Mouse (Mus musculus): ENCODE results near the gene Dio1. TPM values are rescaled to one million over a fixed set of nuclear protein-coding genes. Genes with fewer than 3 reads are reported as not detected.

Dio1 gene
- total RNA-seq, 1 experiment: not detected

DNA sequence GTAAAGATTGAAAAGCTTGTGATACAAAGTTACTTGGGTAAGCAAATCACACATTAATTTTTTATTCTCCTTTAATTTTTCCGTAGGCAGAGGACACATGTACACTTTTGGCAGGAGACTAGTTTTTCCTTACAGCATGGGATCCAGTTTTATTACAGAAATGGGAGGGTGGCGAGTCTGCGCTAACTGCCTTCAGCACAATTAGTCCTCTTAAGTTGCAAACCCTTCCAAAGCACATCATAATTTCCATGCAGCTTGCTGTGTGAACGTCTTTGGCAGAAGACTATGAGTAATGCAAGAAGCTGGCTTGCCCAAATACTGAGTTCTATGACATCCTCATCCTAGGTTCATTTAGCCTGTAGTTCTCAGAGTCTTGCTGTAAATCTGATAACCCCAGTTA is 33.3 kb downstream of the Dio1 start:
- no peak for DNase-seq (ENCODE audit: low read depth, low spot score)
- in situ Hi-C loops (cut with MboI; ENCODE audit: low sequenced_read_pairs in 2 of 2, unreplicated experiment in 2 of 2): no loop called here
- Histone ChIP-seq H3K36me3 (ENCODE audit: control insufficient read depth, insufficient read depth, low read length, poor library complexity, severe bottlenecking) (no peaks in the 10 kb centered on the region), H3K27ac (ENCODE audit: insufficient read depth, low read depth, low read length, poor library complexity, severe bottlenecking) (no peak overlapping the region), H3K4me3 (ENCODE audit: insufficient read depth in 1 of 2, low read depth in 1 of 2, low read length in 2 of 2, poor library complexity in 1 of 2, severe bottlenecking in 1 of 2) (no peak overlapping the region), H3K9ac (ENCODE audit: insufficient read depth, low read depth, low read length, poor library complexity, severe bottlenecking) (no peak overlapping the region), H3K9me3 (ENCODE audit: control insufficient read depth, insufficient read depth, low read depth, low read length) (no peaks in the 10 kb centered on the region), H3K4me1 (ENCODE audit: control insufficient read depth in 2 of 2, insufficient read depth in 2 of 2, low read length in 2 of 2, poor library complexity in 1 of 2) (no peaks in the 10 kb centered on the region; a peak in 1 of 4 replicates)
- no peak for TF ChIP-seq CHD2 (IDR thresholded peaks at IDR 0.05; ENCODE audit: low read depth, low read length)

DNA sequence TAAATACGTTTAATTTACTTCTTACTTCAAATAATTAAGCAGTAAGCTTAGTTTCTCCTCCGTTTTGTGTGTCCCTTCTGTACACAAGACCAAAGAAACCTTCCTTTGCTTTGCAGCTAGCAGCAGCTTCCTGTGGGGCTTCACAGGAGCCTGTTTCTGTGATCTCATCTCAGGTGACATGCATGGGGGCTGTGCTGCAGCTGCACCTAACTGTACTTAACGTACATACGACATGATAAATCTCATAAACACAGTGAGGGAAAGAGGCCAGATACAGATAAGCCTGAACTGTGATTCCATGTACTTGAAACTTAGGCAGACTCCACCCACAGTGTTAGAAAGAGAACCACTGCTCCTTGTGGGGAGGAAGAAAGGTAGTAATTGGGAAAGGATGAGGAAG is 47.0 kb downstream of the Dio1 start:
- H3K4me1 ChIP-seq (ENCODE audit: control insufficient read depth in 2 of 2, insufficient read depth in 2 of 2, low read length in 2 of 2, poor library complexity in 1 of 2): no peaks in the 10 kb centered on the region
- H3K9ac ChIP-seq (ENCODE audit: insufficient read depth, low read depth, low read length, poor library complexity, severe bottlenecking): no peak overlapping the region
- TF ChIP-seq ZC3H11A (IDR thresholded peaks at IDR 0.05; ENCODE audit: borderline replicate concordance, low read depth, low read length) (no peak), ZNF384 (IDR thresholded peaks at IDR 0.05; ENCODE audit: low read depth, low read length) (no peak), MAFK (IDR thresholded peaks at IDR 0.05; ENCODE audit: insufficient read depth, low read depth, low read length) (no peak)
- H3K4me3 ChIP-seq (ENCODE audit: insufficient read depth in 1 of 2, low read depth in 1 of 2, low read length in 2 of 2, poor library complexity in 1 of 2, severe bottlenecking in 1 of 2): no peak overlapping the region
- no peak overlapping the region for H3K27ac ChIP-seq (ENCODE audit: insufficient read depth, low read depth, low read length, poor library complexity, severe bottlenecking)
- in situ Hi-C loops (cut with MboI; ENCODE audit: low sequenced_read_pairs in 2 of 2, unreplicated experiment in 2 of 2): no loop called here
- no peaks in the 10 kb centered on the region for H3K9me3 ChIP-seq (ENCODE audit: control insufficient read depth, insufficient read depth, low read depth, low read length)
- DNase-seq (ENCODE audit: low read depth, low spot score): no peak
- H3K36me3 ChIP-seq (ENCODE audit: control insufficient read depth, insufficient read depth, low read length, poor library complexity, severe bottlenecking): no peaks in the 10 kb centered on the region

DNA sequence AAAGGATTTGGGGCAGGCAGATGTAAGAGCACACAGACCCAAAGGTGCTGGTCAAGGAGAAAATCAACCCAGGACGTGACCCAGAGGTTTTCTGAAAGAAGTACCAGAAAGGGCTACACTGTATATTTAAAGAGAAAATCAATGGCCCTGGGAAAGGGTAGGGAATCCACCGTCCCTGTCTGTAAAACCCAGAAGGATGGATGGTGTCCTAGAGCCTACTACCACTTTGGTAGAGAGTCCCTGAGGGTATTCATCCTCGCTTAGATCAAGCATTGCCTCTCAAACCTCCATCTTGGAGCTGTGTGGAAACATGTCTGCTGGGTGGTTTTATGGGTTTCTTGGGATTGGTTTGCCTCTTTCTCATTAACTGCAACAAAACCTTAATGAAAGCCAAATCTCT is 52.6 kb downstream of the Dio1 start:
- H3K36me3 ChIP-seq (ENCODE audit: control insufficient read depth, insufficient read depth, low read length, poor library complexity, severe bottlenecking): no peaks in the 10 kb centered on the region
- in situ Hi-C loops (cut with MboI; ENCODE audit: low sequenced_read_pairs in 2 of 2, unreplicated experiment in 2 of 2): no loop called here
- no peak overlapping the region for H3K27ac ChIP-seq (ENCODE audit: insufficient read depth, low read depth, low read length, poor library complexity, severe bottlenecking)
- TF ChIP-seq HCFC1 (IDR thresholded peaks at IDR 0.05; ENCODE audit: borderline replicate concordance, insufficient read depth, low read length): no peak
- no peak for TF ChIP-seq MAFK (IDR thresholded peaks at IDR 0.05; ENCODE audit: insufficient read depth, low read depth, low read length)
- TF ChIP-seq ZC3H11A (IDR thresholded peaks at IDR 0.05; ENCODE audit: borderline replicate concordance, low read depth, low read length): no peak
- H3K4me3 ChIP-seq (ENCODE audit: insufficient read depth in 1 of 2, low read depth in 1 of 2, low read length in 2 of 2, poor library complexity in 1 of 2, severe bottlenecking in 1 of 2): peak overlapping the region; percentile 96; a peak in 3 of 4 replicates
- H3K9ac ChIP-seq (ENCODE audit: insufficient read depth, low read depth, low read length, poor library complexity, severe bottlenecking): peak overlapping the region; percentile 15; the same call in 1 of the 2 replicates
- H3K4me1 ChIP-seq (ENCODE audit: control insufficient read depth in 2 of 2, insufficient read depth in 2 of 2, low read length in 2 of 2, poor library complexity in 1 of 2): 0 out of 4 replicates have a peak, but pooled peaks cover 0 to 3% of the 10 kb centered on the region in 2 experiments
- no peak for DNase-seq (ENCODE audit: low read depth, low spot score)
- H3K9me3 ChIP-seq (ENCODE audit: control insufficient read depth, insufficient read depth, low read depth, low read length): no peaks in the 10 kb centered on the region

DNA sequence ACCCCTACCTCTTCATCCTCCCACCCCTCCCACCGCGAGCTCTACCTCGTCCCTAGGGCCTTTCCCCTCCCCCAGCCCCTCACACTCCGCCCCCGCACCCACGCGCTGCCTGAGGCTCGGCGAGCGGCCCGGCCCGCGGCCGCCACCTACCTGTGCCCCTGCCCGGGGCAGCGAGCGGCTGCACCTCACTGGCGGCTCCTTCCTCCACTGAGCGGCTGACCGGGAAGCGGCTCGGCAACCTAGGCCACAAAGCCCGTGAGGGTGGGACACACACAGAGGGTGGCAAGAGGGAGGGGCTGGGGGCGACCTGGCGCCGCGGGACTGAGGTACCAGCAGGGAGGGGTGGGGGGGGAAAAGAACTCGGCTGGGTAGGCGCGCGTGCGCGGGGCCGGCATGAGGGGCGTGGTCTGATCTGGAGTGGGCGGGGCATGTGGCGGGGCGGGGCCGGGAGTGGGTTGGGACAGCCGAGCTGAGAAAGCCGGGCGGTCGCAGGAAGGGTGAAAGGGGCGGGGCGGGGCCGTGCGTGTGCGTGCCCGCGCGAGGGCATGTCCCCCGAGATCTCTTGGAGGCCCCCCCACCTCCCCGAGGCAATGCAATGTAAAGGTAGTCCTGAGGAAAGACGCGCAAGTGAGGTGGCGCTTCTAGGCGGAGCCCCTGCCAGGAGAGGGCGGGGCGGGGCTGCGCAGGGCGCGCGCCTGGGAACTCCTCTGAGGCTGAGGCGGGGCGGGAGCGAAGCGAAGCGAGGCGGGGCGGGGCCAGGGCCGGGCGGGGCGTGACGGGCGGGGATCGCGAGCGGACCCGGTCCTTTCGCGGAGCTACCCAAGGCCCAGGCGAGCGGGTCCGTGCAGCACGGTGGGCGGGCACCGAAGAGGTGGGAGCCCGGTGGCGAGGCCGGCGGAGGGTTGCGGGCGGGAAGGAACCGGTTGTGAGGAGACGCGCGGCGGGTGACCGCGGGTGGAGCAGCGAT is 53.6 kb downstream of the Dio1 start, which contains the start of the genes Lrrc42 and Hspb11:
TSS of gene Lrrc42 (minus strand) at position 408 of the 967 bp plus-strand sequence.
TSS of gene Hspb11 (plus strand) at position 469 of the 967 bp plus-strand sequence.
- DNase-seq (ENCODE audit: low read depth, low spot score): peak; percentile 83
- Histone ChIP-seq H3K36me3 (ENCODE audit: control insufficient read depth, insufficient read depth, low read length, poor library complexity, severe bottlenecking) (no peaks in the 10 kb centered on the region), H3K27ac (ENCODE audit: insufficient read depth, low read depth, low read length, poor library complexity, severe bottlenecking) (peak within 1 kb of the TSS; percentile 75), H3K9ac (ENCODE audit: insufficient read depth, low read depth, low read length, poor library complexity, severe bottlenecking) (peak within 1 kb of the TSS; percentile 95), H3K9me3 (ENCODE audit: control insufficient read depth, insufficient read depth, low read depth, low read length) (no peaks in the 10 kb centered on the region), H3K4me1 (ENCODE audit: control insufficient read depth in 2 of 2, insufficient read depth in 2 of 2, low read length in 2 of 2, poor library complexity in 1 of 2) (0 out of 4 replicates have a peak, but pooled peaks cover 0 to 3% of the 10 kb centered on the region in 2 experiments), H3K4me3 (ENCODE audit: insufficient read depth in 1 of 2, low read depth in 1 of 2, low read length in 2 of 2, poor library complexity in 1 of 2, severe bottlenecking in 1 of 2) (peak within 1 kb of the TSS; percentile 96)
- no peak for TF ChIP-seq HCFC1 (IDR thresholded peaks at IDR 0.05; ENCODE audit: borderline replicate concordance, insufficient read depth, low read length)
- TF ChIP-seq ZNF384 (IDR thresholded peaks at IDR 0.05; ENCODE audit: low read depth, low read length): no peak
- TF ChIP-seq MAFK (IDR thresholded peaks at IDR 0.05; ENCODE audit: insufficient read depth, low read depth, low read length): no peak
- in situ Hi-C loops (cut with MboI; ENCODE audit: low sequenced_read_pairs in 2 of 2, unreplicated experiment in 2 of 2): no loop called here
